ENCODE assay signal across 11 mouse cellular contexts in genomic region chr6:127496841-127497656, GRCm38 (mm10). TPM values are rescaled to one million over a fixed set of nuclear protein-coding genes. Genes with fewer than 3 reads are reported as not detected.
DNase-seq lines count a peak whose midpoint lies in the region; TF ChIP-seq lines count a peak whose summit lies in the region.
"Had no signal": no experiment of that assay in that cellular context is flagged by ENCODE, and none has a peak within 500 bp of the region (broad histone marks: within the 10 kb centered on the region; RNA-seq: fewer than 3 reads in every experiment).

No protein-coding gene starts in this region.

- no peak for TF ChIP-seq CTCF in brain, embryonic 14.5 days (IDR thresholded peaks at IDR 0.05; ENCODE audit: borderline replicate concordance, extremely low read depth, insufficient read depth, insufficient read length)
- no peak for TF ChIP-seq CTCF in layer of hippocampus, adult 2 months (conservative IDR thresholded peaks at IDR 0.05)

- peak overlapping the region; percentile 28; the same call in 1 of the 2 replicates for H3K27ac ChIP-seq in layer of hippocampus, adult 2 months
- H3K27ac ChIP-seq: neural tube, embryonic 12.5 days had no signal

- no peak for TF ChIP-seq POLR2A in brain, embryonic 14.5 days (IDR thresholded peaks at IDR 0.05; ENCODE audit: borderline replicate concordance, extremely low read depth, insufficient read depth, insufficient read length, poor library complexity, severe bottlenecking)

- H3K4me3 ChIP-seq in layer of hippocampus, adult 2 months: 0 out of 2 replicates have a peak overlapping the region, but pooled peaks have one; percentile 9
- H3K4me3 ChIP-seq: neural tube, embryonic 12.5 days had no signal

- DNase-seq in layer of hippocampus, adult 11-12 months (ENCODE audit: low spot score): peak; percentile 21
- no peak for DNase-seq in layer of hippocampus, postnatal 25 days (ENCODE audit: extremely low spot score in 1 of 2, low spot score in 1 of 2)
- DNase-seq in brain, embryonic 14.5 days (ENCODE audit: low read depth): peak; percentile 57
- DNase-seq in cerebellum, postnatal 14 days: peak; percentile 63 to 76
- DNase-seq in layer of hippocampus, adult 2 months (ENCODE audit: low spot score in 2 of 2): peak in 1 of 2 experiments; percentile 16
- DNase-seq in thymus, postnatal 25 days: no peak
- no peak for DNase-seq in T-cell, adult 2 months (ENCODE audit: low spot score)
- no peak for DNase-seq in retina, embryonic 14.5 days (ENCODE audit: low spot score)
- DNase-seq: adrenal gland, postnatal 36 days; kidney, adult 11 months had no signal

RNA-seq across cellular contexts. Expression of gene Parp11, which starts 50.4 kb away (rescaled TPM):
- total RNA-seq in layer of hippocampus, postnatal 25 days (2021): 10 to 100 TPM; 35.5 to 38.8 TPM
- 86.1 and 86.6 TPM in 2 replicates for polyA plus RNA-seq in brain, embryonic 14.5 days (2012; rRNA removed)
- 10 to 100 TPM; 35.4 to 35.8 TPM for total RNA-seq in layer of hippocampus, adult 2 months (2021)

Comparison
In these comparisons a context has a peak if more than half of its experiments do, and no peak if none do; other contexts are left out.
1. DNase-seq: peak in layer of hippocampus, adult 11-12 months (single experiment), brain, embryonic 14.5 days (single experiment) and cerebellum, postnatal 14 days (2 of 2); none in layer of hippocampus, postnatal 25 days (0 of 2), thymus, postnatal 25 days (single experiment), T-cell, adult 2 months (single experiment) and retina, embryonic 14.5 days (single experiment).